Mouse (Mus musculus) embryonic fibroblast, embryonic 13.5 days (primary cell): ENCODE data around the gene Rab3ip.

ENCODE experiments used
- CTCF ChIP-seq: IDR thresholded peaks from 2 replicates; pipeline ENCODE4 v1.5.1; 2011; ENCODE audit warnings: mild to moderate bottlenecking, control low read depth, low read length, moderate library complexity, borderline replicate concordance; ENCODE audit not compliant: insufficient read depth
- POLR2A ChIP-seq: IDR thresholded peaks from 2 replicates; pipeline ENCODE4 v1.6.1; 2011; ENCODE audit warnings: low read depth, mild to moderate bottlenecking, control low read depth, low read length, moderate library complexity

GRCm38 (mm10) chr10:116870819-116871218 lies 79.8 kb downstream of the Rab3ip start:
- TF ChIP-seq POLR2A (no peak), CTCF (no peak)
